Mouse (Mus musculus) adipocyte (in vitro differentiated cells): ENCODE measurements around the gene Nxnl2.
"Not testable (repeated sequence)": the region's sequence is repeated elsewhere in the genome, so short reads cannot be mapped to it uniquely, and the experiment has no call there.

Source experiments
- DNase-seq: peaks from one replicate; pipeline ENCODE4 v3.0.0-alpha.2; 2016; ENCODE audit warnings: low spot score

The Nxnl2 gene

GRCm38 (mm10) chr13:51179362-51179761 is 8.5 kb downstream of the Nxnl2 start:
- no peak for DNase-seq

DNA sequence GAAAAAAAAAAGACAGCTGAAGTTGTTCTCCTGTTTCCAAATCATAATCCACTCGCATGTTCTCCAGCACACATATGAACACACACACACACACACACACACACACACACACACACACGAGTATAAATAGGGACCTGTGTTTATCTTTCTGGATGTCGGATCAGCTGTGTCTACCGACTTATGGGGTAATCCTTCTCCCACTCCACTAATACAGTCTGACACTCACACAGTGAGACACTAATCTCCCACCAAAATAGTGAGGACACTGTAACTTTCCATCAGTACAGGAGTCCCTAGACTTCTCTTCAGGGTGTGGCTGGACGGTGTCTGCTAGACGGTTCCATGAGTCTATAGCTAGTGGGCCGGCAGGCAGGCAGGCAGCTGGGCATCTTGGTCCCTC is 11.4 kb downstream of the Nxnl2 start:
- DNase-seq: no peak

DNA sequence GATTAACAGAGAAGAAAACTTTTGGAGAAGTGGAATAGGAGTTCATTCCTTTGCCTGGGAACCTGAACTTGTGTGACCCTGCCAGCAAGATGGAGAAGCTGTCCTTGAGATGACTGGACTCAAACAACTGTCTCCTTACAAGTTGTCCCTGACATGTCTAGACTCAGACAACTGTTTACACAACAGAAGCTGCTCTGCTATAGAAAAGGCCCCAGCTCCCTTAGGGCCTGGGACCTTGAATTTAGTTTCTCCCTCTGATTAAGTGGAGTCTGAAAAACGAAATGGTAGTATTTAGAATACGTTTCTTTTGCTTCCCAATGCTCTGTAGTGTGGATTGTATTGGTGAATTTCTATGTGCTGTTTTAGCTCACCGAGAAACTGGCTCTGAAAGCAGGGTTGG is 14.1 kb downstream of the Nxnl2 start:
- no peak for DNase-seq

DNA sequence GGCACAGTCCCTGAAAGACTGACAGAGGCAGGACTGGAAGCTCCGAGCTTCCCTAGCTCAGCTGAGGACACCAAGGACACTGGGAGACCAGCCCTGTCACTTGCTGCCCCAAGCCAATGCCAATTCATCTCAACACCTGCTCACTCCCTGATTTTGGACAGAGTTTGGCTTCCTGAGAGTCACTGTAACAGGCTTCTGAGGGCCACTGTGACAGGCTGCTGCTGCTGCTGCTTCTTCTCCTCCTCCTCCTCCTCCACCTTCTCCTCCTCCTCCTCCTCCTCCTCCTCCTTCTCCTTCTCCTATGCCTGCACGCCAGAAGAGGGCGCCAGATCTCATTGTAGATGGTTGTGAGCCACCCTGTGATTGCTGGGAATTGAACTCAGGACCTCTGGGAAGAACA is 19.5 kb downstream of the Nxnl2 start:
- no peak for DNase-seq

GRCm38 (mm10) chr13:51191416-51192140 is 20.8 kb downstream of the Nxnl2 start:
- peak; percentile 82 for DNase-seq

GRCm38 (mm10) chr13:51193893-51194292 is 23.1 kb downstream of the Nxnl2 start:
- no peak for DNase-seq

DNA sequence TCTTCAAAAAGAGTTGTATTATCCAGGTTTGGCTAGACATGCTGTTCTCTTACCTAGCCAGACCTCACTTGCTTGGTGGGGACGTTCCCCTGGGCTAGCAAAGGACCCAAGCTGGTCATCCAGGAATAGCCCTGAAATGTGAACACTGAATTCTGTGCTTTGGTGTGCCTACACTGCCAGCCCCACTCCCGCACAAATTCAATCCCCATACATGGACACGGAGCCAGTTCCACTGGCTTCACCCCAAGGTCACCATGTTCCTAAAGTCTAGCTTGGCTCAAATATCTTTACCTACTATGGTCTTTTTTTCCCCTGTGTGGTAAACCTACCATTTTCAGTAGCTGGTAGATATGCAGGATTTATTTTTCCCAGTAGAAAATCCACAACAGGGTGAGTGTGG is 26.9 kb downstream of the Nxnl2 start:
- no peak for DNase-seq

DNA sequence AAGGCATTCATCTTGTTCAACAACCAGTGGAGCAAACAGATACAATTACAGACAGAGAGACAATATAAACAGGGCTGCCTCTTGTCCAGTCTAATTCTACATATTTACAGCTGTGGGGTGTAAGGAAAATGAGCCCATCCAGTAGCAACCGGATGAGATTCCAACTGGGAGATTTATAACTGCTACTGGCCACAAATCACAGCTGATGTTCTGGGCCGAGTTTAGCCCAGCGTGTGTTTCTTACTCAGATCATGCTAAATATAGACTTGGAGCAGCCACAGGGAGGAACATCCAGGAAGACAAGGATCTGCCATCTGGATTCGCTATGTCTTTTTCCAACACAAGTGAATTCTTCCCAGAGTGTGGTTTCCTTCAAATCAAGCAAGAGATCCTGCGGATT is 27.4 kb downstream of the Nxnl2 start:
- DNase-seq: peak; percentile 82

- DNase-seq: not testable (repeated sequence)
These were observed 31.4 kb downstream of the Nxnl2 start for GRCm38 (mm10) chr13:51201985-51202843.

GRCm38 (mm10) chr13:51202844-51203173 is 32.0 kb downstream of the Nxnl2 start:
- peak; percentile 27 for DNase-seq

DNA sequence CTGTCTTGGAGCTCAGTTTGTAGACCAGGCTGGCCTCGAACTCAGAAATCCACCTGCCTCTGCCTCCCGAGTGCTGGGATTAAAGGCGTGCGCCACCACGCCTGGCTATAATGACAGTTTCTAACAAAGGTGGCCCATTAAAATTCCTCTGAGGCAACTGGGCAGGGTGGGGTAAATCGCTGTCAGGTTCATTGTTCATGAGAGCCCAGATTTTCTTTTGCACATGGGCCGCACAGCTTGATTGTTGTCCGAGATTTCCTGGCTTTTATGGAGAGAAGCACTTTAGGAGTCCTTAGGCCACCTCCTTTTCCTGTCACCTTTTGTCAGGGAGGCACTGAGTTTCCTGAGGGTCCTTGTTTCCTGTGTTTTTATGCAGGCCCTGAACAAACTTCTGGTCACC is 32.6 kb downstream of the Nxnl2 start:
- no peak for DNase-seq

- DNase-seq: not testable (repeated sequence)
These were observed 33.3 kb downstream of the Nxnl2 start for GRCm38 (mm10) chr13:51204081-51204480.

DNA sequence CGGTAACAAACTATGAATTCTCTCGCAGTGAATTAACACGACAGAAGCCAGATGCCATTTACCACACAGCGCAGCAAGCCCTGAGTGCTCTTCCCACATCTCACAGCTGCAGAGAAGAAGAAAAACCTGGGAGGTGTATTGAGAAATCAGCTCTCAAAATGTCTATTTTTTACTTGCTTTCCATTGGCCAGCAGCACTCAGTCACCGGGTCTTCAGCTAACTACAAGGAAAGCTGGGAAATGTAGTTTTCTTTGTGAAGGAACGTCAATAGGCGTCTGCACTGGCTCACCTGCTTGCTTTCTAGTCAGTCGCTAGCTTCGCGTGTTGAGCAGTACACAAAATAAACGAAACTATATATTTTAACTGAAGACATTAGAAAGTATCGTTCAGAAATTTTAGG is 37.1 kb downstream of the Nxnl2 start:
- DNase-seq: no peak

DNA sequence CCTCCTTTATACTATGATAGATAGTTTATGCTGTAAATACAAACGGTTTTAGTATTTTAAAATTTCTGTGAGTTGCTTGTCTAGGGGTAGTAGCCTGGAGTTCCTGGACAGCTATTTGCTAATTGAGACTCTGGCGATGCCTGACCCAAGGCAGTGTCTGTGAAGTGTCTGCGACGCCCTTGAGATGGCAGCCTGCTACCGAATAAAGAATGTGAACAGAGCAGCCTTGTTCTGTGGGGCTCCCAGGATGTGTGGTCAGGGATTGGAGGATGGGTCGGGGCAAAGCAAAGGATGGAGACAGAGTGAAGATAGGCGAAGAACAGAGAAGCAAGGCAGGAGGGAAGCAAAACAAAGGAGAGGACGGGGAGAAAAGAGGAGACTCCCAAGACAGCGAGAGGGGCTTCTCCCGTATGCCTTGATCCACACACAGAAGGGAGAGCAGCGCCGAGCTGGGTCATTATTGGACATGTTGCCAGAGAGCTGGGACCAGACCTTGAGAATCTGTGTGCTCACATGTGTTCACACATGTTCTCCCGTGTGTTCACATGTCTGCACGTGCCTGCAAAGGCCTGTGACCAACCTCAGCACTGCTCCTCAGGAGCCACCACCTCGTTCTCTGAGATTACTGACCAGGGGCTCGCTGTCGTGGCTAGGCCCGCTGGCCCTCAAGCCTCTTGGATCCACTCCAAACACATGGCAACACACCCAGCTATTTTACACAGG is 37.7 kb downstream of the Nxnl2 start:
- DNase-seq: no peak

DNA sequence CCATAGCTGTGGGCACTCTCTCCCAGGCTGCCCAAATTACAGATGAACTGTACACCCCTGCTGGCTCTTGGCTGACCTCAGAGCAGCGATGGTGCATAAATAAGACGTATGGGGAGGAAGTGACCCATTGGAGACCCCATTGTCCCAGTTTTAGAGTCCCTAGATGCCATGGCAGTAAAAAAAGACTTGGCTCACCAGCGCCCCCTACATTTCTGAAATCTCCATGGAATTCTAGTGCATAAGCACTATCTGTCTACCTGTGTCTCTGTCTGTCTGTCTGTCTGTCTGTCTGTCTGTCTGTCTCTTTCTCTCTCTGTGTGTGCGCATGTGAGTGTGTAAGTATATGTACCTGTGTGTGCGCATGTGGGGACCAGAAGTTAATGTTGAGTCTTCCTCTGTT is 39.8 kb downstream of the Nxnl2 start:
- no peak for DNase-seq

GRCm38 (mm10) chr13:51214746-51215145 is 43.9 kb downstream of the Nxnl2 start:
- no peak for DNase-seq

DNA sequence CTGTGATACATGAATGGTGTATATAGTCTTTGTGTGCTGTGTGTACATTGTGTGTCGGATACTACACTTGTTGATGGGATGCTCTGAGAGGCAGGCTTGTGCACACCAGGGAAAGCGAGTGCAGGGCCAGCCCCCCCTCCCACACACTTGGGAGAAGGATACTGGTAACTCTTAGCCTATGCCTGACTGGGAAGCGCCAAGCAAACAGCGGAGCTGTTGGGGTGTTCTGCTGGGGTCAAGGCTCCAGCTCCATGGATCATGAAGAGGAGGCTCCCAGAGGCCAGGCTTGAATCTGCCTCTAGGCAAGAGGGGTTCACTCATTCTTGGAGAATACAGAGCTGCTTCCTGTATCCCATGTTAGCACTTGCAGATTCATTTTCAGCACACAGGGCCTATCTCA is 50.1 kb downstream of the Nxnl2 start:
- DNase-seq: no peak

GRCm38 (mm10) chr13:51221425-51222160 is 50.8 kb downstream of the Nxnl2 start:
- peak; percentile 40 for DNase-seq
